Mouse (Mus musculus): ENCODE results near the gene Atf3.

Atf3 gene

GRCm38 (mm10) chr1:191215776-191216661 is 1.8 kb downstream of the Atf3 start:
- TF ChIP-seq GATA4 (IDR thresholded peaks at IDR 0.05; ENCODE audit: insufficient replicate concordance, low read length), result no peak

- no peak for TF ChIP-seq GATA4 (IDR thresholded peaks at IDR 0.05; ENCODE audit: insufficient replicate concordance, low read length)
Measured at GRCm38 (mm10) chr1:191211096-191211495, 6.7 kb downstream of the Atf3 start.

GRCm38 (mm10) chr1:191205791-191206190 is 12.0 kb downstream of the Atf3 start:
- TF ChIP-seq GATA4 (IDR thresholded peaks at IDR 0.05; ENCODE audit: insufficient replicate concordance, low read length), result no peak

- TF ChIP-seq GATA4 (IDR thresholded peaks at IDR 0.05; ENCODE audit: insufficient replicate concordance, low read length), result no peak
Measured at GRCm38 (mm10) chr1:191204876-191205275, 13.0 kb downstream of the Atf3 start.

- no peak for TF ChIP-seq GATA4 (IDR thresholded peaks at IDR 0.05; ENCODE audit: insufficient replicate concordance, low read length)
Measured at GRCm38 (mm10) chr1:191203496-191203895, 14.3 kb downstream of the Atf3 start.

GRCm38 (mm10) chr1:191202208-191202952 is 15.5 kb downstream of the Atf3 start:
- TF ChIP-seq GATA4 (IDR thresholded peaks at IDR 0.05; ENCODE audit: insufficient replicate concordance, low read length), result no peak

GRCm38 (mm10) chr1:191200816-191201602 is 16.8 kb downstream of the Atf3 start:
- no peak for TF ChIP-seq GATA4 (IDR thresholded peaks at IDR 0.05; ENCODE audit: insufficient replicate concordance, low read length)

GRCm38 (mm10) chr1:191197916-191198315 is 19.9 kb downstream of the Atf3 start:
- TF ChIP-seq GATA4 (IDR thresholded peaks at IDR 0.05; ENCODE audit: insufficient replicate concordance, low read length), result no peak

GRCm38 (mm10) chr1:191196016-191196415 is 21.8 kb downstream of the Atf3 start:
- no peak for TF ChIP-seq GATA4 (IDR thresholded peaks at IDR 0.05; ENCODE audit: insufficient replicate concordance, low read length)

GRCm38 (mm10) chr1:191193657-191194424 is 24.0 kb downstream of the Atf3 start:
- no peak for TF ChIP-seq GATA4 (IDR thresholded peaks at IDR 0.05; ENCODE audit: insufficient replicate concordance, low read length)

- TF ChIP-seq GATA4 (IDR thresholded peaks at IDR 0.05; ENCODE audit: insufficient replicate concordance, low read length), result no peak
Measured at GRCm38 (mm10) chr1:191192751-191193150, 25.1 kb downstream of the Atf3 start.

- TF ChIP-seq GATA4 (IDR thresholded peaks at IDR 0.05; ENCODE audit: insufficient replicate concordance, low read length), result no peak
Measured at GRCm38 (mm10) chr1:191192213-191192612, 25.6 kb downstream of the Atf3 start.

GRCm38 (mm10) chr1:191189671-191190372 is 28.0 kb downstream of the Atf3 start:
- TF ChIP-seq GATA4 (IDR thresholded peaks at IDR 0.05; ENCODE audit: insufficient replicate concordance, low read length), result no peak

GRCm38 (mm10) chr1:191186386-191186770 is 31.5 kb downstream of the Atf3 start:
- no peak for TF ChIP-seq GATA4 (IDR thresholded peaks at IDR 0.05; ENCODE audit: insufficient replicate concordance, low read length)
